ENCODE assay signal across 15 mouse cellular contexts in genomic region chr9:100486431-100486830, GRCm38 (mm10). TPM values are rescaled to one million over a fixed set of nuclear protein-coding genes. Genes with fewer than 3 reads are reported as not detected.
A peak's percentile ranks its signal among the peaks of the same experiment; 100 is the strongest.
DNase-seq lines count a peak whose midpoint lies in the region; ATAC-seq and TF ChIP-seq lines count a peak whose summit lies in the region.
"Had no signal": no experiment of that assay in that cellular context is flagged by ENCODE, and none has a peak within 500 bp of the region (broad histone marks: within the 10 kb centered on the region; RNA-seq: fewer than 3 reads in every experiment).

Gene Il20rb, minus strand, starts transcription at chr9:100486788.

- peak; percentile 57 for ATAC-seq in megakaryocyte progenitor cell, adult 5-6 weeks (replicated peaks; ENCODE audit: poor library complexity)
- no peak for ATAC-seq in intestine, embryonic 15.5 days
- ATAC-seq: inflammation-experienced regulatory T-cells, adult 6 months; midbrain, embryonic 15.5 days had no signal

- peak within 1 kb of the TSS; percentile 31 for H3K4me3 ChIP-seq in gastrocnemius, adult 2 months
- H3K4me3 ChIP-seq in intestine, embryonic 15.5 days (replicated peaks) = no peak within 1 kb of the TSS
- H3K4me3 ChIP-seq: midbrain, embryonic 15.5 days; neural tube, embryonic 12.5 days had no signal

- H3K4me1 ChIP-seq in intestine, embryonic 15.5 days (replicated peaks) = no peaks in the 10 kb centered on the region; the same call in 1 of the 2 replicates
- H3K4me1 ChIP-seq: midbrain, embryonic 15.5 days; neural tube, embryonic 12.5 days had no signal

- H3K4me2 ChIP-seq in intestine, embryonic 15.5 days (replicated peaks) = no peak within 1 kb of the TSS
- H3K4me2 ChIP-seq: midbrain, embryonic 15.5 days; neural tube, embryonic 12.5 days had no signal

- intact Hi-C loops in gastrocnemius, adult 2 months (cut with DNase I) = no loop called here
- intact Hi-C loops in gastrocnemius, postnatal 14 days (cut with DNase I; ENCODE audit: low total_unique reads) = no loop called here

- no peak within 1 kb of the TSS for H3K9ac ChIP-seq in intestine, embryonic 15.5 days
- H3K9ac ChIP-seq: liver, embryonic 14.5 days; midbrain, embryonic 15.5 days; neural tube, embryonic 12.5 days had no signal

- H3K27ac ChIP-seq in gastrocnemius, adult 2 months = peak within 1 kb of the TSS; percentile 73
- no peak within 1 kb of the TSS for H3K27ac ChIP-seq in intestine, embryonic 15.5 days
- H3K27ac ChIP-seq: liver, embryonic 14.5 days; midbrain, embryonic 15.5 days; neural tube, embryonic 12.5 days had no signal

- no peaks in the 10 kb centered on the region for H3K36me3 ChIP-seq in intestine, embryonic 15.5 days
- H3K36me3 ChIP-seq: midbrain, embryonic 15.5 days had no signal

- peak; percentile 54 for DNase-seq in gastrocnemius, adult 2 months
- no peak for DNase-seq in gastrocnemius, postnatal 14 days
- DNase-seq in 416B (ENCODE audit: low read depth) = peak; percentile 20
- peak; percentile 76 for DNase-seq in brain, embryonic 14.5 days (ENCODE audit: low read depth)
- no peak for DNase-seq in kidney, postnatal 10 days
- DNase-seq: cerebellum, adult 8-10 months; heart, postnatal 4 days; kidney, postnatal 14 days; spleen, adult 18-20 months had no signal

- no peaks in the 10 kb centered on the region for H3K27me3 ChIP-seq in intestine, embryonic 15.5 days (replicated peaks)
- H3K27me3 ChIP-seq: midbrain, embryonic 15.5 days; neural tube, embryonic 12.5 days had no signal

- TF ChIP-seq CTCF in gastrocnemius, adult 2 months (IDR thresholded peaks at IDR 0.05) = no peak
- no peak for TF ChIP-seq CTCF in brain, embryonic 14.5 days (IDR thresholded peaks at IDR 0.05; ENCODE audit: borderline replicate concordance, extremely low read depth, insufficient read depth, insufficient read length)

- no peaks in the 10 kb centered on the region for H3K9me3 ChIP-seq in intestine, embryonic 15.5 days
- H3K9me3 ChIP-seq: midbrain, embryonic 15.5 days; neural tube, embryonic 12.5 days had no signal

- TF ChIP-seq POLR2A in brain, embryonic 14.5 days (IDR thresholded peaks at IDR 0.05; ENCODE audit: borderline replicate concordance, extremely low read depth, insufficient read depth, insufficient read length, poor library complexity, severe bottlenecking) = no peak

- 83% methylated on average over 5 of the region's 5 CpGs for WGBS in intestine, embryonic 15.5 days

RNA-seq across cellular contexts. Expression of gene Il20rb, which starts in this region (rescaled TPM):
- 1 to 10 TPM; 1.3 to 1.9 TPM for total RNA-seq in gastrocnemius, adult 2 months (2021)
- total RNA-seq in gastrocnemius, postnatal 14 days (2021) = 1 to 10 TPM; 1.5 to 1.7 TPM
- polyA plus RNA-seq in brain, embryonic 14.5 days (2012; rRNA removed) = 2.2 and 2.4 TPM in 2 replicates
- total RNA-seq in megakaryocyte progenitor cell, adult 5-6 weeks (2015) = 0.94 and 1.1 TPM in 2 replicates
- 1.7 TPM in 2 replicates for total RNA-seq in megakaryocyte progenitor cell, adult 5-6 weeks (2017)
- polyA plus RNA-seq in intestine, embryonic 15.5 days (2015; fragmentation: Nextera tagmentation; extraction: Ambion mirVana) = 1.3 and 1.4 TPM in 2 replicates

Comparison
In these comparisons a context has a peak if more than half of its experiments do, and no peak if none do; other contexts are left out.
1. DNase-seq: peak in gastrocnemius, adult 2 months (single experiment), 416B (single experiment) and brain, embryonic 14.5 days (single experiment); none in gastrocnemius, postnatal 14 days (single experiment) and kidney, postnatal 10 days (single experiment).